Mouse (Mus musculus) bone marrow, adult 2 months (tissue): ENCODE data around the gene Mical3. TPM values are rescaled to one million over a fixed set of nuclear protein-coding genes. Genes with fewer than 3 reads are reported as not detected.
A peak's percentile ranks its signal among the peaks of the same experiment; 100 is the strongest.

Experiments used
- H3K27ac ChIP-seq: fragments of 200-500 bp; 2 replicates; pipeline ENCODE4 v1.5.1; 2012; ENCODE audit warnings: low read depth, mild to moderate bottlenecking, control low read depth, inconsistent platforms, low read length; ENCODE audit not compliant: control insufficient read depth, poor library complexity, insufficient read depth
- H3K4me1 ChIP-seq: fragments of 200-500 bp; 2 replicates; pipeline ENCODE4 v1.6.1; 2011; ENCODE audit warnings: low read length; ENCODE audit not compliant: control insufficient read depth, insufficient read depth
- H3K4me3 ChIP-seq: fragments of 200-500 bp; replicated peaks from 2 replicates; pipeline ENCODE3; 2011; ENCODE audit warnings: mild to moderate bottlenecking, low read depth, low read length, control low read depth; ENCODE audit not compliant: control insufficient read depth
- CTCF ChIP-seq: fragments of 200-500 bp; IDR thresholded peaks from 2 replicates; pipeline ENCODE4 v1.5.1; 2011; ENCODE audit warnings: low read length, control low read depth; ENCODE audit not compliant: control insufficient read depth, insufficient read depth
- POLR2A ChIP-seq: fragments of 200-500 bp; IDR thresholded peaks from 2 replicates; pipeline ENCODE4 v1.6.1; 2011; ENCODE audit warnings: low read depth, mild to moderate bottlenecking, control low read depth, low read length, borderline replicate concordance; ENCODE audit not compliant: control insufficient read depth
- WGBS: fragments of 180-500 bp; shearing (Covaris S2); methylation state at CpG from one replicate; pipeline ENCODE4 v1.1.7; 2018; 5-methylcytosine and 5-hydroxymethylcytosine counted together
- polyA plus RNA-seq: library from polyadenylated mRNA; stranded (reverse); fragments of >200 nt; gene quantifications from 2 replicates; pipeline ENCODE4 v1.2.4, GENCODE M21; 2011; ENCODE audit warnings: low replicate concordance; ENCODE audit not compliant: missing spikeins, insufficient read depth, insufficient read length

Gene Mical3
- polyA plus RNA-seq, 1 experiment: 53.1 TPM

DNA sequence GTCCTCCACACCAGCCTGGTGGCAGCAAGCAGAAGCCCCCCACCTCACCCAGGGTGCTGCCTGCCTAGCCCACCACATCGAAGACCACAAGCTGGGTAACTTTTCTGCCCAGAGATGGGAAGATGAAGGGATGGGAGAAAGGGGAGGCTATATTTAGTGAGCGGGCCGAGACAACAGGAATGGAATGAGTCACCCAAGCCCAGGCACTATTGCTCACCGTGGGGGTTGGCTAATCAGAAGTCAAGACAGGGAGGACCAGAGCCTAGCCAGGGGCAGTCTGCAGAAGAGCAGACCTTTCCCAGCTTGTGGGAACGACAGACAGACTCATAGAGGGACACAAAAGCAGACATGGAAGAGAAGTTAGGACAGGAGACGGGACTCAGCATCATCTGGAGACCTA, 64.0 kb downstream of the Mical3 start:
- TF ChIP-seq POLR2A (no peak), CTCF (no peak)
- H3K27ac ChIP-seq: no peak overlapping the region
- no peak overlapping the region for H3K4me3 ChIP-seq
- H3K4me1 ChIP-seq: peaks cover 8% of the 10 kb centered on the region
- 73% methylated on average over 6 of the region's 6 CpGs for WGBS

DNA sequence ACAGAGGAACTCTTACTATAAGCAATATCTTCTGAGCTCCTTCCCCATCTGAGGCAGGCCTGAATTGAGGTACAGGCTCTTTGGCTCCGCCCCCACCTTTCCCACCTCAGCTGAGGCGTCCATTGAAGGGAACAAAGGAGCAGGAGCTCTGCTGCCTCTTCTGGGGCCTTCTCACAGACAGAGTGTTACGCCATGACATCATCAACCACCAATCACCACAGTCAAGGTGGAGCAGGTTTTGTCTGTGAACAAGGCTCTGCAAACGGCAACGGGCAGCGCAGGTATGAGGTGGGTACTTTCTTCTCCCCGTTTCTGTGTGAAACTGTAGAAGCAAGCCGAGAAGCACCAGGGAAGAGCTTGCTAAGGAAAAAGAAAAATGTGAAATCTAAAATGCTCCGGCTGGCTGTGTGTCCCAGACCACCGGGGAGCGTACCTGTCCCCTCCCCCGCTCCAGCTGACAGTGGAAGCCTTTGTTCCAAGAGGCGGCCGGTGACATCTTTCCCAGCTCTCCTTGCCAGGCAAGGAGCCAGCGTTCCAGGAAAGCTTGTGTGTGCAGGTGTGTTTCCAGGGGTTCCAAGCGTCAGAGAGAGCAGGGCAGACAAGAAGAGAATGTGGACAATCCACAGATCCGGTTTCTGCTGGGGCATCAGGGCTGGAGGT, 66.3 kb downstream of the Mical3 start:
- WGBS: 90% methylated on average over 17 of the region's 17 CpGs
- TF ChIP-seq POLR2A (no peak), CTCF (no peak)
- no peak overlapping the region for H3K4me3 ChIP-seq
- no peak overlapping the region for H3K27ac ChIP-seq
- H3K4me1 ChIP-seq: peaks cover 4% of the 10 kb centered on the region

DNA sequence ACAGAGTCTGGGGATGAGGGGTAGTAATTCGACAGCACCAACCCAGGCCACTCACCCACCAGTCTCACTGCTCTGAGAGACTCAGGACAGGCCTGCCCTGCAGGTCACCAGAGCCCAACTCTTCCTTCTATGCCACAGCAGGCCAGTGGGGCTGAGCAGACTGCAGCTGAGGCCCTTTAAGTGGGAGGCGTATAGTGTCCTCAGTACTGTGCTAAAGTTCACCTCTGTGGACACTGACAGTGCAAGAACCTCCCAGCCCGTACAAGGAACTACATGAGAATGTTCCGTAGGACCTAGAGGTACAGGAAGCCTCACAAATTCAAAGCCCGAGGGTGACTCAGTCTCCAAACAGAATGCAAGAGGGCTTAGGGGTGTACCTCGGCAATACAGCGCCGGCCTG, 67.0 kb downstream of the Mical3 start:
- 80% methylated on average over 8 of the region's 8 CpGs for WGBS
- Histone ChIP-seq H3K4me3 (no peak overlapping the region), H3K4me1 (peaks cover 1% of the 10 kb centered on the region), H3K27ac (peak overlapping the region; percentile 40)
- TF ChIP-seq POLR2A: no peak
- no peak for TF ChIP-seq CTCF

DNA sequence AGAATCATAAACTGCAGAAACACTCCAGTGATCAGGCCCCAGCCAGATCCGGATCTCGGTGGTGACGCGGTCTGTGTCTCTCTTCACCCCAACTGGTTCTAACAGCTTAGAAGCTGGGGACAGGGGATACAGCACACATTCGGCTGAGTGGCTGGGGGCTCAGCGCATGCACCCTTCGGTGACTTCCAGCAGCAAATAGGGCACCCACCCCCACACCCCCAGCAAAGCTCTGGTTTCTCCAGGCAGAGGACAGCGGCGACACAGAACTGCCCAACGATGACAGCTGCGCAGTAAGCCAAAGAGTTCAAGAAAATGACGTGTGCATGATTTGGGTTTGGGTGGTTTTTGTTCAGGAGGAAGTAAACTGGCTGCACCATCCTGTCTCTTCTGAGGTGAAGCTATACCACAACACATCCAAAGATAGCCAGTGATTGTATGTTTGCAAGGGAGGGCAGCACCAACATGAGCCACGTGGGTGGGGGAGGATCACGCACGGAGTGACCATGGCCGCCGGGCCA, 67.8 kb downstream of the Mical3 start:
- peak overlapping the region; percentile 22 for H3K4me3 ChIP-seq
- H3K4me1 ChIP-seq: peaks cover 1% of the 10 kb centered on the region; the same call in 1 of the 2 replicates
- H3K27ac ChIP-seq: peak overlapping the region; percentile 90
- TF ChIP-seq CTCF (no peak), POLR2A (no peak)
- WGBS: 48% methylated on average over 17 of the region's 17 CpGs

DNA sequence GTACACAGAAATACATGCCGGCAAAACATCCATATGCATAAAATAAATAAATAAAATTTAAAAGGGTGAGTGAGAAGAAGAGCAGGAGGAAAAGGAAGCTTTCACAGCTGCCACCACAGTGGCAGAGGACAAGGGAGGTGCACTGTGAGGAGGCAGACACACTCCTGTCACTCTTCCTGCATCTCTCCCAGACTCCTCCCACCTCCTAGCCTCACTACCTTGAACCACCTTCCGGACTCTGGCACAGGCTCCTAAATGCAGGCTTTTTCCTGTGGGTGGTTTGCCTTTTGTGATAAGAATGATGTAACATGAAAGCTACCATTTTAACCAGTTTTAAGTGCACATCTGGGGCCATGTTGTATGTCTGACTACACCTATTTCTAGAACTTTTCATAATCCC, 72.8 kb downstream of the Mical3 start:
- H3K27ac ChIP-seq: no peak overlapping the region
- TF ChIP-seq POLR2A (no peak), CTCF (no peak)
- H3K4me1 ChIP-seq: peaks cover 9% of the 10 kb centered on the region
- no peak overlapping the region for H3K4me3 ChIP-seq
- WGBS: 67% methylated on average over 2 of the region's 2 CpGs

DNA sequence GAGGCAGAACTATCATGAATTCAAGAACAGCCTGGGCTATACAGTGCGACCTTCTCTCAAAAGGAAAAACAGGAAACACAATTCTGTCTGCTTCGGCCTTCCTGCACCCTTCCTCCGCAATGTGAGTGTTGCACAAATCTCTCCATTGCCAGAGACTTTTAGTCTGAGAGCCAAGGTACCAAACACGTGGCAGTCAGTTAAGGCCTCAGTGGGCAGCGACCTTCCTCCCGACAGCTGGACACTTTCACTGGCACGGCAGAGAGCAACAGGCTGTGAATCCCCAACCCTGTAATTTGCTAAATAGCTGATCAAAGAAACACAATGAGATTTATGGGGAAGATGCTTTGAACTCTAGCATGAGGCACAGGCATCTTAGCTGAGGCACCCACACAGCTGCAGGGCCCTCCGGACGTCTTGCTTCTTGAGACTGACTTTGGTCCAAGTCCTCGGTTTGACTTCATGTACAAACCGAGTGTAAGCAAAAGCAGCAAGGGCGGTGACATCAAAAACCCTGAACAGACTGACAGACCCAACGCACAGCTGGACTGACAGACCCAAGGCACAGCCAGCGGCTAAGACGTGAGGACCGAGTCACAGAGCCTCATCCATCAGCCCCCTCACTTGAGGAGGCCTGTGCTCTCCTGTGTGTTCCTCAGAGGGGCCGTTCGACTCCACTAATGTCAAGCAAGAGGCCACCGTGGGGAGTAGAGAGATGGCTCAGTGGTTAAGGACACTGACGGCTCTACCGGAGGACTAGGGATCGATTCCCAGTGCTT, 73.4 kb downstream of the Mical3 start:
- H3K4me1 ChIP-seq: peaks cover 9% of the 10 kb centered on the region
- no peak for TF ChIP-seq POLR2A
- TF ChIP-seq CTCF: no peak
- H3K27ac ChIP-seq: no peak overlapping the region
- 70% methylated on average over 22 of the region's 22 CpGs for WGBS
- no peak overlapping the region for H3K4me3 ChIP-seq

DNA sequence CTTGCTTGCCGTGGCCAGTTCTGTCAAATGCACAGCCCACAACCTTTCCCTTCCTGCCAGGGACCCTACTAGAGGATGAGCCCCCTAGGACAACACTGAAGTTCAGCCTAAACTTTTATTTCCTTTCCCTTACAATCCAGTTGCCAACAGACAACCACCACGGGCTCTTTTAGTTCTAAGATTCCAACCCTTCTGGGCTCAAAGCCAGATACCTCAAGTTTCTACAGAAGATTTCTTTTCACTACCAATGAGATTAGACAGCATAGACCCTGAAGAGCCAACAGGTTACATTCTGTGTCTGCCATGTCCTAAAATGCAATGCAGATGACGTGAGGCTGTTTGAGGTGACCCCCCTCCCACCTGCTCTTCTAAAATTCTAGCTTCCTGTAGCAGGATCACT, 75.3 kb downstream of the Mical3 start:
- no peak overlapping the region for H3K27ac ChIP-seq
- no peak overlapping the region for H3K4me3 ChIP-seq
- 27% methylated on average over 3 of the region's 3 CpGs for WGBS
- H3K4me1 ChIP-seq: peaks cover 9% of the 10 kb centered on the region
- TF ChIP-seq CTCF (no peak), POLR2A (no peak)

DNA sequence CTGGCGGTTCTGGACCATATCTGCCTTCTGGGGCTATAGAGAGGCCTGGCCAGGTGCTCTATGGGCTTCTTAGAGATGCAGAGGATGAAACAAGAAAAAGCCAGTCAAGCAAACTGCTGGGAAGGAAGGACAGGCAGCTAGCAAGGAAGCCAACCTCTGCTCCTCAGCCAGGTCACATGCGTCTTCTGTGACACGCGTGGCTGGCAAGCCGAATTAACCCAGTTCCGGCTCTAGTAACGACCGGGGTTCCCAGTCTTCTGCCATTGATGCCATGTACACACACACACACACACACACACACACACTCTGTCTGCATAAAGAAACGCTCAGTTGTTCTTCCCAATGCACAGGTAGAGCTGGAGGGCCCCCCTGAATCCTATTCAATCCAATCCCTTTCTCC, 75.9 kb downstream of the Mical3 start:
- H3K27ac ChIP-seq: no peak overlapping the region
- H3K4me3 ChIP-seq: no peak overlapping the region
- 89% methylated on average over 9 of the region's 9 CpGs for WGBS
- H3K4me1 ChIP-seq: peaks cover 9% of the 10 kb centered on the region
- TF ChIP-seq CTCF (no peak), POLR2A (no peak)
